In the genomic region with DNA sequence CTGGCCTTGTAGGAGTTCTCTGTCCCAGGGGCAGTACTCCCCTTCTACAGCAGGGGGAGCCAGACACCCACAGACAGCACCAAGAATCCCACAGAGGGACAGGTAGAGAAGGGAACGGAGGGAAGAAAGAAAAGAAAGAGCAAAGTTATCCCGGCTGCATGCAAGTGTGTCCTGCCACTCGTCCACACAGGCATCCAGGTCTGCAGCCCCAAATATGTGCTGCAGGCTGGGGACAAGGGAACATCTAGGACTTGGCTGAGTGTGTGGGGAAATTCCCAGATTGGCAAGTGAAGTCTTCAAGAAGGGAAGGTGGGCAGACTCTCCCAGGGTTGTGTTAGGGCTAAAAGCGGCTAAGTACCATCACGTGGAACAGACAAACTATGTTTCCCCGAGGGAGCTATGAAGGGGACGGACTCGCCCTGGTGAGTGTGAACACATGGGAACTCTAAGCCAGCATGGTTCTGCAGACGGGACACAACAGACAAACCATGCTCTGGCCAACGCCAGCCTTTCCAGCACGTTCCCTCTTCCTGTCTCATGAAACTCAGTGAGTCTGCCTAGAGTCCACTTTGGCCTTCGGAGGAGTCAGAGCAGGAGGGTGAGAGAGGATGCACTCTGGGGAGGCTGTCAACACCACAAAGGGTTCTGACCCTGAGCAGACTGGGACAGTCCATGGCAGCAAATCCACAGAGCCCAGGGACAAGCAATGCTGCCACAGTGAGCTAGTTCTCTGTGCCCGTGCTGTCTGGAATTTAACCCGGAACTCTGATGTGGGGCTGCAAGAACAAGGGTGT, we compare ENCODE assay signal across 7 mouse cellular contexts. TPM values are rescaled to one million over a fixed set of nuclear protein-coding genes. Genes with fewer than 3 reads are reported as not detected.
A peak's percentile ranks its signal among the peaks of the same experiment; 100 is the strongest.
DNase-seq lines count a peak whose midpoint lies in the region; ATAC-seq and TF ChIP-seq lines count a peak whose summit lies in the region.

No protein-coding gene starts in this region.

- H3K9ac ChIP-seq in midbrain, embryonic 12.5 days (replicated peaks), result no peak overlapping the region

- H3K27ac ChIP-seq in midbrain, embryonic 12.5 days (replicated peaks), result no peak overlapping the region
- H3K27ac ChIP-seq in small intestine, adult 2 months (ENCODE audit: insufficient read depth, low read depth, low read length), result no peak overlapping the region

- ATAC-seq in midbrain, embryonic 12.5 days (ENCODE audit: low FRiP score, low read depth), result peak; percentile 65

- WGBS in midbrain, embryonic 12.5 days, result 68% methylated on average over 14 of the region's 14 CpGs
- WGBS in small intestine, adult 2 months, result 61% methylated on average over 14 of the region's 14 CpGs

- H3K4me1 ChIP-seq in midbrain, embryonic 12.5 days, result peaks cover 1% of the 10 kb centered on the region
- H3K4me1 ChIP-seq in small intestine, adult 2 months (ENCODE audit: control insufficient read depth, insufficient read depth, insufficient read length, low read length), result peaks cover 3% of the 10 kb centered on the region; the same call in 1 of the 2 replicates

- DNase-seq in adrenal gland, postnatal 10 days, result peak; percentile 89
- peak; percentile 77 for DNase-seq in embryo, embryonic 11.5 days (ENCODE audit: low read depth, low spot score)
- peak; percentile 80 to 94 for DNase-seq in heart, adult 18-20 months
- DNase-seq in kidney, adult 11 months, result peak; percentile 68
- DNase-seq in left cerebral cortex, postnatal 36 days (ENCODE audit: low spot score in 2 of 2), result peak; percentile 79 to 88

- H3K27me3 ChIP-seq in midbrain, embryonic 12.5 days, result no peaks in the 10 kb centered on the region
- no peaks in the 10 kb centered on the region for H3K27me3 ChIP-seq in small intestine, adult 2 months (ENCODE audit: control insufficient read depth, insufficient read depth, low read length)

- H3K36me3 ChIP-seq in midbrain, embryonic 12.5 days, result peaks cover 20% of the 10 kb centered on the region
- peaks cover 6% of the 10 kb centered on the region for H3K36me3 ChIP-seq in small intestine, adult 2 months (ENCODE audit: control insufficient read depth, insufficient read depth, low read length)

- TF ChIP-seq CTCF in small intestine, adult 2 months (IDR thresholded peaks at IDR 0.05; ENCODE audit: extremely low read depth, insufficient read length, insufficient replicate concordance, low read depth, low read length), result peak; percentile 96; the same call in 1 of the 2 replicates

- no peak overlapping the region for H3K4me3 ChIP-seq in midbrain, embryonic 12.5 days
- H3K4me3 ChIP-seq in small intestine, adult 2 months (ENCODE audit: low read depth, low read length), result no peak overlapping the region

- TF ChIP-seq POLR2A in small intestine, adult 2 months (IDR thresholded peaks at IDR 0.05; ENCODE audit: low read depth, low read length), result no peak

- intact Hi-C loops in left cerebral cortex, postnatal 36 days (cut with DNase I), result loop anchor here (1.0 to 10.0 kb wide), 3 partner anchors 157 to 293 kb away; no protein-coding TSS in a partner anchor

- no peak overlapping the region for H3K4me2 ChIP-seq in midbrain, embryonic 12.5 days (replicated peaks)

- H3K9me3 ChIP-seq in midbrain, embryonic 12.5 days, result no peaks in the 10 kb centered on the region

RNA-seq across cellular contexts. Expression of a gene that starts 55.3 kb away (rescaled TPM):
- 1 to 10 TPM; 6.4 to 7.0 TPM for total RNA-seq in adrenal gland, postnatal 10 days (2021)
- total RNA-seq in heart, adult 18-20 months (2021), result 1 to 10 TPM in 1 of 2 experiments, under 1 TPM in 1; 0.97 to 1.3 TPM
- 10 to 100 TPM in 1 of 2 experiments, 1 to 10 TPM in 1; 10.0 to 12.4 TPM for total RNA-seq in left cerebral cortex, postnatal 36 days (2021)
- polyA plus RNA-seq in midbrain, embryonic 12.5 days (2016; fragmentation: Nextera tagmentation; extraction: Ambion mirVana), result 14.6 and 16.2 TPM in 2 replicates
- 2.1 and 10.7 TPM in 2 replicates for polyA plus RNA-seq in small intestine, adult 2 months (2012; rRNA removed)
